11 mouse cellular contexts compared by ENCODE assay signal in the genomic region with DNA sequence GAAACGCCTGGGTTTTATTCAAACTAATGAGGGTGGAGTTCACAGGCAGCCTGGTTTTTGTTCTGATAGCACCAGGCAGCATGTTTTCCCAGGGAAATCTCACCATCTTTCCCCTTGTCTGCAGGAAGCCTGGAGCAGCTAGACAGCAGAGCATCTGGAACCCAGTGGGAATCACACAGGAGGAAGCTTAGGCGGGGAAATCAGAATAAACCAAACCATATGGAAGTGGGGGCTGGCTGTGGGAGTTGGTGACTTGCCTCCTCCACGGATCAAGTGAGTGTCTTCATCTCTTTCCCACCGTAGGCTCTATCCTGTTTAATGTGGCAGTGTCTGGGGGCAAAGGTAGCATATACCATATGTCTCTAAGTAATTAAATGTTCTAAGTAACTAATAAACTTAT. TPM values are rescaled to one million over a fixed set of nuclear protein-coding genes. Genes with fewer than 3 reads are reported as not detected.
DNase-seq lines count a peak whose midpoint lies in the region; ATAC-seq lines count a peak whose summit lies in the region.
"Had no signal": no experiment of that assay in that cellular context is flagged by ENCODE, and none has a peak within 500 bp of the region (broad histone marks: within the 10 kb centered on the region; RNA-seq: fewer than 3 reads in every experiment).

No protein-coding gene starts in this region.

- ATAC-seq in heart, embryonic 11.5 days (replicated peaks; ENCODE audit: insufficient number of reproducible peaks, low FRiP score, low TSS enrichment), result peak; percentile 59
- peak; percentile 73 for ATAC-seq in forebrain, embryonic 16.5 days
- no peak for ATAC-seq in megakaryocyte-erythroid progenitor cell, adult 5-6 weeks (replicated peaks; ENCODE audit: low FRiP score, low TSS enrichment, poor library complexity, severe bottlenecking)

- intact Hi-C loops in heart, postnatal 14 days (cut with DNase I), result no loop called here

- no peaks in the 10 kb centered on the region for H3K4me1 ChIP-seq in heart, embryonic 11.5 days (ENCODE audit: control insufficient read depth, insufficient read depth, low read length)
- no peaks in the 10 kb centered on the region for H3K4me1 ChIP-seq in forebrain, embryonic 16.5 days (replicated peaks; ENCODE audit: control insufficient read depth, insufficient read depth, low read length)

- H3K9ac ChIP-seq in heart, embryonic 11.5 days (ENCODE audit: low read depth, low read length), result no peak overlapping the region
- no peak overlapping the region for H3K9ac ChIP-seq in forebrain, embryonic 16.5 days (replicated peaks; ENCODE audit: low read depth, low read length)

- WGBS in heart, embryonic 11.5 days (ENCODE audit: insufficient replicate concordance), result 15% methylated on average over 4 of the region's 4 CpGs
- WGBS in forebrain, embryonic 16.5 days, result 35% methylated on average over 4 of the region's 4 CpGs

- DNase-seq in heart, postnatal 14 days, result no peak
- DNase-seq in right cerebral cortex, adult 18-20 months, result peak; percentile 67
- no peak for DNase-seq in right cerebral cortex, postnatal 4 days
- no peak for DNase-seq in kidney, postnatal 14 days
- DNase-seq in kidney, adult 8-10 months, result no peak
- DNase-seq: lung, adult 2 months; thymus, adult 2 months had no signal

- H3K9me3 ChIP-seq in heart, embryonic 11.5 days (replicated peaks; ENCODE audit: control insufficient read depth, low read length), result no peaks in the 10 kb centered on the region
- H3K9me3 ChIP-seq in forebrain, embryonic 16.5 days (ENCODE audit: control insufficient read depth, low read length), result no peaks in the 10 kb centered on the region

- no peaks in the 10 kb centered on the region for H3K27me3 ChIP-seq in heart, embryonic 11.5 days (ENCODE audit: control insufficient read depth, insufficient read depth, low read length)
- H3K27me3 ChIP-seq in forebrain, embryonic 16.5 days (replicated peaks; ENCODE audit: control insufficient read depth, insufficient read depth, low read length), result no peaks in the 10 kb centered on the region

- no peak overlapping the region for H3K4me3 ChIP-seq in heart, embryonic 11.5 days (ENCODE audit: low read depth, low read length)
- no peak overlapping the region for H3K4me3 ChIP-seq in forebrain, embryonic 16.5 days (replicated peaks; ENCODE audit: low read length)

- H3K27ac ChIP-seq in heart, embryonic 11.5 days (ENCODE audit: low read depth, low read length), result peak overlapping the region; percentile 63; the same call in 1 of the 2 replicates
- no peak overlapping the region for H3K27ac ChIP-seq in forebrain, embryonic 16.5 days (ENCODE audit: low read length)

- H3K4me2 ChIP-seq in heart, embryonic 11.5 days, result no peak overlapping the region
- H3K4me2 ChIP-seq in forebrain, embryonic 16.5 days (ENCODE audit: low read length), result no peak overlapping the region

- no peaks in the 10 kb centered on the region for H3K36me3 ChIP-seq in heart, embryonic 11.5 days (ENCODE audit: control insufficient read depth, insufficient read depth, low read length)
- H3K36me3 ChIP-seq in forebrain, embryonic 16.5 days (ENCODE audit: control insufficient read depth, insufficient read depth), result no peaks in the 10 kb centered on the region

RNA-seq across cellular contexts. Expression of gene Nipal4, which starts 19.2 kb away (rescaled TPM):
- polyA plus RNA-seq in heart, embryonic 11.5 days (2014; fragmentation: Nextera tagmentation; extraction: Ambion mirVana), result 12.2 and 18.2 TPM in 2 replicates
- under 1 TPM; 0.07 to 0.24 TPM for total RNA-seq in heart, postnatal 14 days (2021)
- polyA plus RNA-seq in forebrain, embryonic 16.5 days (2015; fragmentation: Nextera tagmentation; extraction: Ambion mirVana), result 0.11 and 0.29 TPM in 2 replicates
- not detected in 2 replicates for total RNA-seq in megakaryocyte-erythroid progenitor cell, adult 5-6 weeks (2014; fragmentation: Nextera tagmentation)
- not detected in 2 replicates for total RNA-seq in megakaryocyte-erythroid progenitor cell, adult 5-6 weeks (2017)
- total RNA-seq: common myeloid progenitor, adult 5-6 weeks had no signal

RNA-seq across cellular contexts. Expression of gene Fndc9, which starts 49.8 kb away (rescaled TPM):
- polyA plus RNA-seq in heart, embryonic 11.5 days (2014; fragmentation: Nextera tagmentation; extraction: Ambion mirVana), result not detected in 2 replicates
- not detected for total RNA-seq in heart, postnatal 14 days (2021)
- polyA plus RNA-seq in forebrain, embryonic 16.5 days (2015; fragmentation: Nextera tagmentation; extraction: Ambion mirVana), result 3.2 and 5.3 TPM in 2 replicates
- not detected in 2 replicates for total RNA-seq in megakaryocyte-erythroid progenitor cell, adult 5-6 weeks (2014; fragmentation: Nextera tagmentation)
- total RNA-seq in megakaryocyte-erythroid progenitor cell, adult 5-6 weeks (2017), result not detected in 2 replicates
